Mouse (Mus musculus): ENCODE measurements around the gene Rnf157. TPM values are rescaled to one million over a fixed set of nuclear protein-coding genes. Genes with fewer than 3 reads are reported as not detected.

Gene Rnf157
- polyA plus RNA-seq, 1 experiment from 2014 or later, result 14.1 TPM

GRCm38 (mm10) chr11:116423214-116423613 is 10.4 kb upstream of the Rnf157 start:
- H3K4me3 ChIP-seq (ENCODE audit: low read length), result no peak overlapping the region
- WGBS, result 72% methylated on average over 6 of the region's 6 CpGs

GRCm38 (mm10) chr11:116422562-116422961 is 9.7 kb upstream of the Rnf157 start:
- H3K27me3 ChIP-seq (ENCODE audit: control insufficient read depth, insufficient read depth, low read length), result no peaks in the 10 kb centered on the region
- WGBS, result 89% methylated on average over 2 of the region's 2 CpGs
- ATAC-seq (ENCODE audit: low FRiP score, low TSS enrichment), result no peak

More at GRCm38 (mm10) chr11:116423214-116423613, 10.4 kb upstream of the Rnf157 start:
- Histone ChIP-seq H3K9ac (ENCODE audit: low read depth, low read length) (no peak overlapping the region), H3K27me3 (ENCODE audit: control insufficient read depth, insufficient read depth, low read length) (no peaks in the 10 kb centered on the region), H3K4me2 (replicated peaks; ENCODE audit: low read depth, low read length) (no peak overlapping the region), H3K4me1 (ENCODE audit: control insufficient read depth, insufficient read depth, low read length) (peaks cover 14% of the 10 kb centered on the region), H3K36me3 (ENCODE audit: control insufficient read depth, insufficient read depth, low read length) (no peaks in the 10 kb centered on the region), H3K9me3 (ENCODE audit: control insufficient read depth, low read length) (no peaks in the 10 kb centered on the region), H3K27ac (ENCODE audit: low read depth, low read length) (no peak overlapping the region)
- no peak for ATAC-seq (ENCODE audit: low FRiP score, low TSS enrichment)

GRCm38 (mm10) chr11:116421102-116421501 is 8.3 kb upstream of the Rnf157 start:
- no peak overlapping the region for H3K4me3 ChIP-seq (ENCODE audit: low read length)
- no peak overlapping the region for H3K27ac ChIP-seq (ENCODE audit: low read depth, low read length)
- H3K4me1 ChIP-seq (ENCODE audit: control insufficient read depth, insufficient read depth, low read length), result peaks cover 19% of the 10 kb centered on the region
- H3K27me3 ChIP-seq (ENCODE audit: control insufficient read depth, insufficient read depth, low read length), result no peaks in the 10 kb centered on the region
- no peak overlapping the region for H3K4me2 ChIP-seq (replicated peaks; ENCODE audit: low read depth, low read length)
- no peaks in the 10 kb centered on the region for H3K9me3 ChIP-seq (ENCODE audit: control insufficient read depth, low read length)
- WGBS, result 60% methylated on average over 6 of the region's 6 CpGs
- no peak for ATAC-seq (ENCODE audit: low FRiP score, low TSS enrichment)
- no peak overlapping the region for H3K9ac ChIP-seq (ENCODE audit: low read depth, low read length)
- no peaks in the 10 kb centered on the region for H3K36me3 ChIP-seq (ENCODE audit: control insufficient read depth, insufficient read depth, low read length)

More at GRCm38 (mm10) chr11:116422562-116422961, 9.7 kb upstream of the Rnf157 start:
- H3K9me3 ChIP-seq (ENCODE audit: control insufficient read depth, low read length), result no peaks in the 10 kb centered on the region
- H3K4me1 ChIP-seq (ENCODE audit: control insufficient read depth, insufficient read depth, low read length), result peaks cover 19% of the 10 kb centered on the region
- no peak overlapping the region for H3K4me3 ChIP-seq (ENCODE audit: low read length)
- H3K4me2 ChIP-seq (replicated peaks; ENCODE audit: low read depth, low read length), result no peak overlapping the region
- H3K36me3 ChIP-seq (ENCODE audit: control insufficient read depth, insufficient read depth, low read length), result no peaks in the 10 kb centered on the region
- no peak overlapping the region for H3K9ac ChIP-seq (ENCODE audit: low read depth, low read length)
- H3K27ac ChIP-seq (ENCODE audit: low read depth, low read length), result no peak overlapping the region

GRCm38 (mm10) chr11:116418841-116419462 is 6.1 kb upstream of the Rnf157 start:
- H3K36me3 ChIP-seq (ENCODE audit: control insufficient read depth, insufficient read depth, low read length), result no peaks in the 10 kb centered on the region
- ATAC-seq (ENCODE audit: low FRiP score, low TSS enrichment), result peak; percentile 25
- 55% methylated on average over 6 of the region's 6 CpGs for WGBS

GRCm38 (mm10) chr11:116418194-116418840 is 5.5 kb upstream of the Rnf157 start:
- Histone ChIP-seq H3K4me1 (ENCODE audit: control insufficient read depth, insufficient read depth, low read length) (peaks cover 21% of the 10 kb centered on the region), H3K36me3 (ENCODE audit: control insufficient read depth, insufficient read depth, low read length) (no peaks in the 10 kb centered on the region), H3K9ac (ENCODE audit: low read depth, low read length) (no peak overlapping the region), H3K9me3 (ENCODE audit: control insufficient read depth, low read length) (no peaks in the 10 kb centered on the region), H3K4me3 (ENCODE audit: low read length) (no peak overlapping the region), H3K4me2 (replicated peaks; ENCODE audit: low read depth, low read length) (no peak overlapping the region), H3K27ac (ENCODE audit: low read depth, low read length) (peak overlapping the region; percentile 86), H3K27me3 (ENCODE audit: control insufficient read depth, insufficient read depth, low read length) (no peaks in the 10 kb centered on the region)
- WGBS, result 3% methylated on average over 2 of the region's 2 CpGs
- peak; percentile 85 for ATAC-seq (ENCODE audit: low FRiP score, low TSS enrichment)

More at GRCm38 (mm10) chr11:116418841-116419462, 6.1 kb upstream of the Rnf157 start:
- H3K4me1 ChIP-seq (ENCODE audit: control insufficient read depth, insufficient read depth, low read length), result peaks cover 19% of the 10 kb centered on the region
- H3K9ac ChIP-seq (ENCODE audit: low read depth, low read length), result no peak overlapping the region
- H3K27me3 ChIP-seq (ENCODE audit: control insufficient read depth, insufficient read depth, low read length), result no peaks in the 10 kb centered on the region
- no peak overlapping the region for H3K4me2 ChIP-seq (replicated peaks; ENCODE audit: low read depth, low read length)
- no peak overlapping the region for H3K4me3 ChIP-seq (ENCODE audit: low read length)
- no peaks in the 10 kb centered on the region for H3K9me3 ChIP-seq (ENCODE audit: control insufficient read depth, low read length)
- peak overlapping the region; percentile 86 for H3K27ac ChIP-seq (ENCODE audit: low read depth, low read length)

- ATAC-seq (ENCODE audit: low FRiP score, low TSS enrichment), result no peak
- H3K27me3 ChIP-seq (ENCODE audit: control insufficient read depth, insufficient read depth, low read length), result no peaks in the 10 kb centered on the region
- no peak overlapping the region for H3K27ac ChIP-seq (ENCODE audit: low read depth, low read length)
- no peaks in the 10 kb centered on the region for H3K9me3 ChIP-seq (ENCODE audit: control insufficient read depth, low read length)
- no peak overlapping the region for H3K4me3 ChIP-seq (ENCODE audit: low read length)
- H3K4me2 ChIP-seq (replicated peaks; ENCODE audit: low read depth, low read length), result no peak overlapping the region
- H3K9ac ChIP-seq (ENCODE audit: low read depth, low read length), result no peak overlapping the region
- H3K4me1 ChIP-seq (ENCODE audit: control insufficient read depth, insufficient read depth, low read length), result peaks cover 25% of the 10 kb centered on the region
- no peaks in the 10 kb centered on the region for H3K36me3 ChIP-seq (ENCODE audit: control insufficient read depth, insufficient read depth, low read length)
- 92% methylated on average over 5 of the region's 5 CpGs for WGBS
Observed at GRCm38 (mm10) chr11:116417054-116417453, 4.2 kb upstream of the Rnf157 start.

GRCm38 (mm10) chr11:116416196-116416943 is 3.5 kb upstream of the Rnf157 start:
- 59% methylated on average over 6 of the region's 6 CpGs for WGBS
- no peak overlapping the region for H3K27ac ChIP-seq (ENCODE audit: low read depth, low read length)
- peaks cover 31% of the 10 kb centered on the region for H3K4me1 ChIP-seq (ENCODE audit: control insufficient read depth, insufficient read depth, low read length)

GRCm38 (mm10) chr11:116413631-116414022 is 795 bp upstream of the Rnf157 start:
- Histone ChIP-seq H3K4me1 (ENCODE audit: control insufficient read depth, insufficient read depth, low read length) (peaks cover 23% of the 10 kb centered on the region), H3K4me3 (ENCODE audit: low read length) (no peak overlapping the region), H3K4me2 (replicated peaks; ENCODE audit: low read depth, low read length) (peak overlapping the region; percentile 100), H3K9me3 (ENCODE audit: control insufficient read depth, low read length) (no peaks in the 10 kb centered on the region), H3K36me3 (ENCODE audit: control insufficient read depth, insufficient read depth, low read length) (no peaks in the 10 kb centered on the region), H3K9ac (ENCODE audit: low read depth, low read length) (peak overlapping the region; percentile 87), H3K27me3 (ENCODE audit: control insufficient read depth, insufficient read depth, low read length) (no peaks in the 10 kb centered on the region), H3K27ac (ENCODE audit: low read depth, low read length) (no peak overlapping the region)
- ATAC-seq (ENCODE audit: low FRiP score, low TSS enrichment), result no peak; the same call in none of the 2 replicates
- 67% methylated on average over 4 of the region's 4 CpGs for WGBS

More at GRCm38 (mm10) chr11:116416196-116416943, 3.5 kb upstream of the Rnf157 start:
- H3K4me2 ChIP-seq (replicated peaks; ENCODE audit: low read depth, low read length), result no peak overlapping the region
- no peaks in the 10 kb centered on the region for H3K27me3 ChIP-seq (ENCODE audit: control insufficient read depth, insufficient read depth, low read length)
- no peaks in the 10 kb centered on the region for H3K9me3 ChIP-seq (ENCODE audit: control insufficient read depth, low read length)
- no peak for ATAC-seq (ENCODE audit: low FRiP score, low TSS enrichment)
- no peak overlapping the region for H3K4me3 ChIP-seq (ENCODE audit: low read length)
- no peaks in the 10 kb centered on the region for H3K36me3 ChIP-seq (ENCODE audit: control insufficient read depth, insufficient read depth, low read length)
- no peak overlapping the region for H3K9ac ChIP-seq (ENCODE audit: low read depth, low read length)

All from kidney, embryonic 14.5 days (tissue).